Mouse (Mus musculus) megakaryocyte, embryonic 14.5 days (primary cell): ENCODE results near the gene Laptm4a.

Experiments used
- FLI1 ChIP-seq: IDR thresholded peaks from 2 replicates; pipeline ENCODE4 v1.6.1; 2012; ENCODE audit warnings: low read length, inconsistent platforms, mixed read lengths
- GATA1 ChIP-seq: IDR thresholded peaks from 3 replicates; pipeline ENCODE4 v1.6.1; 2012; ENCODE audit warnings: mixed read lengths, low read length, inconsistent platforms, borderline replicate concordance

GRCm38 (mm10) chr12:8877413-8877812 lies 44.1 kb upstream of the Laptm4a start:
- no peak for TF ChIP-seq GATA1
- no peak for TF ChIP-seq FLI1
